Mouse (Mus musculus) cerebellum, adult 2 months (tissue): ENCODE measurements at regions not wholly inside any gene's neighbourhood (a gene's known extent, or its start where the extent isn't known, plus 50 kb on each side); places are given as distances from the start of the nearest gene placed in this dataset.

Source experiments
- CTCF ChIP-seq: fragments of 200-500 bp; IDR thresholded peaks from 2 replicates; pipeline ENCODE4 v1.5.1; 2011; ENCODE audit warnings: low read depth, mild to moderate bottlenecking, control low read depth, low read length, moderate library complexity, borderline replicate concordance; ENCODE audit not compliant: insufficient read depth
- POLR2A ChIP-seq: fragments of 200-500 bp; IDR thresholded peaks from 2 replicates; pipeline ENCODE4 v1.6.1; 2011; ENCODE audit warnings: low read length, control low read depth, borderline replicate concordance; ENCODE audit not compliant: insufficient read depth

DNA sequence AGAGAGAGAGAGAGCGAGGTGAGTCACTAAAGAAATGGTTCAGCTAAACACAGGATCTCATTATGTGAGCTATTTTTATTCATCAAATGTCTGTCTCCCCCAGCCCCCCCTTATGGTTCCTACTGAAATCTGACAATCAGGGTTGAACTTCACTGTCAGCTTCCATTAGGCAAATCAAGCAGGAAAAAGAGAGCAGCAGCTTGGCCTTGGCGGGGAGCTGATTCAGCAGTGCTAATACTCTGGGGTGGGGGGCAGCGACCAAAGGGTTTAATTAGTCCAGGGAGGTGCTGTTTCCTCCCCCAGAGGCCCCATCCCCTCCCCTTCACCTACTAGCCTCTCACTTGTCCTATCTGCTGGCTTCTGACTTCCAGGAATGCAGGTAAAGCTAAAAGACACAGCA lies 649.6 kb upstream of the Castor2 start:
- TF ChIP-seq POLR2A (no peak), CTCF (no peak)
